Mouse (Mus musculus) brown adipose tissue, adult 24 weeks (tissue): ENCODE measurements around the gene Gsto1. TPM values are rescaled to one million over a fixed set of nuclear protein-coding genes. Genes with fewer than 3 reads are reported as not detected.

Source experiments
- polyA plus RNA-seq: library from polyadenylated mRNA; stranded (reverse); fragments of >200 nt; gene quantifications from 2 replicates; pipeline ENCODE4 v1.2.4, GENCODE M21; 2012; ENCODE audit not compliant: missing spikeins, insufficient read depth, insufficient read length

Gsto1 gene
- polyA plus RNA-seq, 1 experiment, result 196 TPM

Other genes starting within 250 kb of the Gsto1 start
- not detected in 2 replicates for gene Col17a1, start 162.9 kb upstream of the Gsto1 start, polyA plus RNA-seq
- 67.7 and 69.4 TPM in 2 replicates for gene Sfr1, start 123.3 kb upstream of the Gsto1 start, polyA plus RNA-seq
- gene Gsto2, start 10.6 kb downstream of the Gsto1 start, polyA plus RNA-seq, result 6.9 and 8.8 TPM in 2 replicates
- gene Cfap43, start 64.3 kb downstream of the Gsto1 start, polyA plus RNA-seq, result not detected in 2 replicates
- gene Itprip, start 64.3 kb downstream of the Gsto1 start, polyA plus RNA-seq, result 0.42 and 1.6 TPM in 2 replicates
- gene Cfap58, start 82.7 kb downstream of the Gsto1 start, polyA plus RNA-seq, result not detected in 2 replicates